Mouse (Mus musculus) right cerebral cortex, postnatal 10 days (tissue): ENCODE results near the gene Fam126a.

Experiments
- DNase-seq, 2 experiments: peaks; one replicate each; pipeline ENCODE4 v3.0.0; 2021; ENCODE audit warnings: low spot score in 2 of 2

Fam126a gene

DNA sequence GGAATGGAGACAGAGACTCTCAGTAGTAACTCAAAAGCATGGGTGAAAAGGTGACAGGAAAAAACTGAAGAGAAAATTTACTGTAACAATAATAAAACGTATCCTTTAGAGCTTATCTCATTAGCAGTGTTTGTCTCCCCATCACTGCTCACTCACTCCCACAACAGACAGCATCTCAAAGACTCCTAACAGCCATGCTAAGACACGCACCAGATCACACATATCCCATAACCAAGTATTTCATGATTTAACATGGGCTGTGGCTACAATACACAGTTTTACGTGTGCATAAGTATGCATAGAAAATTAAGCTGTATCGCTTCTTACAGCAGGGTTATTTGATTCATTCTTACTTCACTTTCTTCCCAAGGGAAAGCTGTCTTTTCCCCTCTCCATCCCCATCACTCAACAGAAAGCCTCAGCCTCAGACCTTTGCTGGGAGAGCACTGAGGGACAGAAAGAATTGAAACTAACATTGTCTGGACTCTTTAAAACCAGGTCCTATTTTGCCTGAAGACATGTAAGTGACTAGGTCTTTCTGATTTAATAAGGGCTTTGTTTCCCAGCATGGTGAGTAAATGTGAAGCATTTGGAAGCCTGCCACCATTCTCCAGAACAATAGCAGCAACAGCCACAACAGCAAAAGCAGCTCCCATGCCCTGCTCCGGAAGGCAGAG is 37.5 kb downstream of the Fam126a start:
- peak in 1 of 2 experiments; percentile 37 for DNase-seq

DNA sequence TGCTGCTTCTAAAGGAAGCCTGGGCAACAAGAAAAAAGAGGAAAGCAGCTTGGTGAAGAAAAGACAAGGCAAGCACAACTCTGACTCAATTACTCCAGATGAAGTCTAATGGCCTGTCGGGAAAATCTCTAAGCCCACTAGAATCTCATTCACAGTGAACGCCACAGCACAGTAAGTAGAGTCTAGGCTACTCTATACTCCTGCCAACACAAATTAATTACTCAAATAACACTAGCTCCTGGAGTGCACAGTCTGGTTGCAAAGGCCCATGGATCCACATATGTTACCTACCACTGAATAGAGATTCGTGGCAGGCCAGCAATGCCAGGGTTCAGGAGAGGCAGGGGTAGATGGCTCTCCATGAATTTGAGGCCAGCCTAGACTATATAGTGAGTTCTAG is 40.5 kb downstream of the Fam126a start:
- DNase-seq: no peak

DNA sequence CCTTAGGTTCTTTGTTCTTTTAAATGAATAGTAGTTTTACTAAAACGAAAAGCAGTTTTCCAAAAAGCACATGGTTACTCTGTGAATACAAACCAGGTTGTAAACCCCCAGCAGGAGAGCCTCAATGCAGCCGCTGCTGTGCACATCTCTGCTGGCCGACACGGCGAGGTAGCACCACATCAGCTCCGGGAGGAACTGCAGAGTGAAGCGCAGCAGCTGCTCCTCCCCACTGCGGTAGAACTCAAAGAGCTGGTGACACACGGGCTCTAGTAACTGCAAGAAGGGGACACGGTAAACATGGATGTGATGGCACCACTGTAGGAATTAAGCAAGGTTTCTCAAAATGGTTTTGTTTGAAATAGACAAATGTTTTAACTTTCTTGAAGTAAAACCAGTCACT is 42.7 kb downstream of the Fam126a start:
- no peak for DNase-seq

DNA sequence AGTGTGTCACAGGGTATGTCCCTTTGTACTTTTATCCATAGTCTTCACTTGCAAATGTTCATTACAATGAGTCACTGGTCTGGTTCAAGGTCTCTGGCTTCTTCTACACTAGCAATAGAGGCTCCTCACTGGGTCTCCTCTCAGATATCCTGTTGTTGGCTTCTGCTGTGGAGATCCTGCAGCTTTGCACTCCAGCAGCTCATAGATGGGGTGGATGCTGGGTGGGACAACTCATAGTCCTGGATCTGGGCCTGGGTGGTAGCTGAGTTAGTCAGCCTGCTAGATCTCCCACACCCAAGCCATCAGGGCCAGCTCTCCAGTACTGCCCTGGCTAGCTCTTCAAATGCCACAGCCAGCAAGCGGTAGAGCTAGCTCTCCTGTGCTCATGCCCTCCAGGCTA is 48.4 kb downstream of the Fam126a start:
- DNase-seq: no peak

DNA sequence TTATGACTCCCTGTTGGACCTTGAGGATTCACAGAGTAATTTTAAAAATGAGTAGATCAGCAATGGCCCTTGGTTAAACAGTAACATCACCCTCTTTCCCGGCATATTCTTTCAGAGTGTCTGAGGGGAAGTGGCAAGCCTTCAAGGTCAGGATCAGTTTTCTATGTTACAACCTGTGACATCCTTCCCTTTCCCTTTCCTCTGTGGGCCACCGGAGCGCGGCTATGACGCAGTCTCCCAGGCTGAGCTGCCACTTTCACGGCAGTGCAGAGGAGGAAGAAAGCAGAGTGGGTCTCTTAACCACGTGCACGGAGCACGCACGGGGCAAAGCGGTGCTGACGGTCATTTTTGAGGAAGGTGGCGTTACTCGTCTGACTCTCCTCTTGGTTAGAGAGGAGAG is 52.0 kb downstream of the Fam126a start:
- DNase-seq: no peak

DNA sequence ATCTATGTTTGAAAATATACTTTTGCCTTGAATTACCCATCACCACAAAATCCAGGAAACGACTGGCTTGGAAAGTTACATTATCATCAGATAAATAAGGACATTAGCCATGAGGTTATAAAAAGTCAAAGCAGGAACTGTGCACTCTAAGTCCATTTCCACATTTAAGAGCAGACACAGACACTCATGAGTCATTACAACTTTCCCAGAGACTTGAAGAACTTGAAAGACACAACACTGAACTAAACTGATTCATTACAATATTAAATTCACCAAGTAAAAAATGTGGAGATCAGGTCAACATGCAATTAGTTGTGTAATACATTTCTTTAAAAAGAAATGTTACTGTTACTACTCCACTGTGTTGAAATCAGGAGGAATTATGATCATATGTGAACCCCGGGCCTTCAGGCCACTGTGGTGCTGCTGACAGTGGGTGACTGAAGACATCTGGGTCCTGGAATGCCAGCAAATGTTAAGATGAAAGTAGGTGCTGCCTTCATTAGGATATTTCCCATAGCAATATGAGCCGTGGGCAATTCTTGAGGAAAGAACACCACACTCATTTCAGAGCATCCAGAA is 55.4 kb downstream of the Fam126a start:
- no peak for DNase-seq

DNA sequence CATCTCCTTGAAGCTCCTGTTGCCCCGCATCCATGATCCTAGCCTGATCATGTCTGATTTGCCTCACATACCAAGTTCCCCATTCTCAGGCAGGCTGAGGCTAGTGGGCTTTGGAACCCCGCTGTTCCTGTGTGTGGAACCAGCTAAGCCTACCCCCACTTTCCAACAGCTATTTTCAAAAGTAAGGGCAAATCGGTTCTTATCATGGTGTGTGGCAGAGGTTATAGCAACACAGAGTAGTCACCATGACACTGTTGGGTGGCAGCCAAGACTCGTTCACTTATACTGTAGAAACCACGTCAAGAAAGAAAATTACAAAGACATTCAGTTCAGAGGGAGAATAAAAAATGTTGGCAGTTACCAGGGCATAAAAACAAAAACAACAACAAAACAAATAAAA is 62.8 kb downstream of the Fam126a start:
- no peak for DNase-seq

DNA sequence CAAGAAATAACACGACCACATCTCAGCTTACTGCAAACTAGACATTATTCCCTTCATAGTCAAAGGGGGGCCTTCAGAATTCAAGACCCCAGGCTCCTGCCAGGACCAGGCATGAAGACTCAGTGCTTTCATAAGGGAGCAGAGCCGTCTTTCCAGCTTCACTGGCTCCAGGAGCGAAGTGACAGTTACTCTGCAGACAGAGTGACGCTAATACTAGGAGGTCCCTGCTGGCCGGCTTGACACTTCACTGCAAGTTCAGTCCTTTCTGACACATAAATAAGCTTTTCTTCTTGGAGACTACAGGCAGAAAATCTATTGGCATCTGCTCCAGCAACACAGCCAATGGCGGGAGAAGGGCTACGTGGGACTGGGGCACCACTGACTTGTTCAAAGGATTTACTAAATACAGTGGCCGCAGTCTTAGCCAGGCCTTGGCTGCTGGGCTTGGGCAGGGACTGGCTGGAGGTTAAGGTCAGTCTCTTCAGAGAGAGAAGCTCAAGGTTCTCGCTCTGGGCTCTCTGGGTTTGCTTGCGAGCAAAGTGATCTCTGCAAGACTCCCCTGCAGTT is 65.8 kb downstream of the Fam126a start:
- no peak for DNase-seq

DNA sequence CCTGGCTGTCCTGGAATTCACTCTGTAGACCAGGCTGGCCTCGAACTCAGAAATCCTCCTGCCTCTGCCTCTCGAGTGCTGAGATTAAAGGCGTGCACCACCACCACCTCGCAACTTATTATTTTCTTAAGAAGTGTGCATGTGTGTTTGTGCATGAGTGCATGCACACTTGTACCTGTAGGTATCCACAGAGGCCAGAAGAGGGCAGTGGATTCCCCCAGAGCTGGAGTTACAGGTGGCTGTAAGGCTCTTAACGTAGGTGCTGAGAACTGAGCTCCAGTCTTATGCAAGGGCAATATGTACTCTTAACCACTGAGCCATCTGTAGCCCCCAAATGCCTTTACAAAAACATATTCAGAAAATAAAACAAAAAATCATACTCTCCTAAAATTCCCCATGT is 77.4 kb downstream of the Fam126a start:
- DNase-seq: no peak

DNA sequence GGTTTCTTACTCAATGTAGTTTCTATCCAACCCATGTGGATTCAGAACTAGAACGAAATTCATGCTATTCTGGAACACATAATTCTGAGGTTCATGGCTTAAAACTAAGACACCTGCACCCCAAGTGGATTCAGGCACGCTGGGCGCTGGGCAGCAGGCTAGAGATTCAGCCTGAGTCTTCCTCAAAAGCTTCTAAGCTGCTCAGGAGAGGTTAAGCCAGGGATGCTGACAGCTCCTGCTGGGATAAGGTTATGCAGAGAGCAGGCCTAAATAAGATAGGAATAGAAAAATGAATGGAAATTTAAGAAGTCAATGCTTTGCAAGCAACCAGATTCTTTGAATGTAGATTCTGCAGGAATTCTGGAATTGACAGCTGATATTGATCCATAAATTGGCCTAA is 82.4 kb downstream of the Fam126a start:
- no peak for DNase-seq

DNA sequence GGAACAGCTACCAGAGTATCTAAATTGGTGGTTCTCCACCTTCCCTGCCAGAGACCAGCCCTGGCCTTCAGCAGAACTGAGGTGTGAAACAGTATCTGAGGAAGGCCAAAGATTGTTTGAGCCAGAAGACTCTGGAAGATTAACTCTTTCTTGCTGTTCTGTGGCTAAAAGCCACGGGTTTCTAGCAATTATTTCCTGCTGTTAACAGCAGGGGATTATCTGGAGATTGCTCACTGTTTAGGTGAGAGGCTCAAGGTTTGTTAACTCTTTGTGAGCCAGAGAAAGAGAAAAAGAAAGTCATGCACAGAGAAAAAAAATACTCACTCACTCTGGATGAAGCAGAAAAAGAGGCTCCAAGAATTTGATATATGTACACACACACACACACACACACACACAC is 85.4 kb downstream of the Fam126a start:
- DNase-seq: no peak

DNA sequence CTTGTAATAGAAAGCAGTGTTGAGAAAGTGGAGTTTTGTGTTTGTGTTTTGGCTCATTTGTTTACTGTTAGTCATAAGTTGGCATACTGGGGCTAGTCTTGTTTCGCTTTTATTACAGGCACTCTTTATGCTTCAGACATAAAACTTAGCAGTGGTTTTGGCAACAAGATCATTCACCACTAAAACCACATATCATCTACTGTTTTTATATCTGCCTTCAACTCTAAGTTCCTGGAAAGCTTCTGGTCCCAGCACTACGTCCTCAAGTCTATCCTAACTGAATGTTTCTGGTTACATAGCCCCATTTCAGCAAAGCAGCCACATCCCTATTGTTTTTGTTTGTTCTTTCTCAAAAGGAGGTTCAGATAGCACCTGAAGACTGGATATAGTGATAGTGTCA is 87.0 kb downstream of the Fam126a start:
- no peak for DNase-seq

DNA sequence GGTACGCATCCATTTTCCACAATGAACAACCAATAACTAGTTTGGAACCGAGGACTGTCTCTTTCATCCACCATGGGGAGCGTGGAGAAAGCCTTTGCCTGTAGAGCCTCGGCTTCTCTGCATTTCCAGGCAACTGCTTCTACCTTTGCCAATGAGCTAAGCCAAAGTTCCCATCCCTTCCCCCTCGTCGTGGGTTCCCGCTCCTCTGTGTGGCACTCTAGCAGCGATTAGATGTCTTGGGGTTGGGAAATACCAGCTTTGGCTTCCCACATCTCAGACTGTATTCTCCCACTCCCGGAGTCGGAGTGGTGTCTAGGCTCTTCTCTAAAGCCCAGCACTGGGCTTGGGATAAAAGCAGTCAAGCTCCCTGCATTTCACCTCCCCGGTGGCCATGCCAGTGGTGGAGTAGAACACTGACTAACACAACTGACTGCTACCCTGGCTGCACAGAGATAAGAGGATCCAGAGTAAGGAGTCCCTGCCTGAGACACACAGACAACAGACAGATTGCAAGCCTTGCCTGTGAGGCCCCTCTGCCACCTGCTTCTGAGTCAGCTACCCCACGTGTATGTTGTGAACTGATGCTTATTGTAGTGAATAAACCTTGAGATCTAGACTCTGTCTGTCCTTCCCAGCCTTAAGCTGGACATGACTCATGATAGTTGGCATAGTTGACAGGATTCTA is 106.9 kb downstream of the Fam126a start:
- DNase-seq: no peak

DNA sequence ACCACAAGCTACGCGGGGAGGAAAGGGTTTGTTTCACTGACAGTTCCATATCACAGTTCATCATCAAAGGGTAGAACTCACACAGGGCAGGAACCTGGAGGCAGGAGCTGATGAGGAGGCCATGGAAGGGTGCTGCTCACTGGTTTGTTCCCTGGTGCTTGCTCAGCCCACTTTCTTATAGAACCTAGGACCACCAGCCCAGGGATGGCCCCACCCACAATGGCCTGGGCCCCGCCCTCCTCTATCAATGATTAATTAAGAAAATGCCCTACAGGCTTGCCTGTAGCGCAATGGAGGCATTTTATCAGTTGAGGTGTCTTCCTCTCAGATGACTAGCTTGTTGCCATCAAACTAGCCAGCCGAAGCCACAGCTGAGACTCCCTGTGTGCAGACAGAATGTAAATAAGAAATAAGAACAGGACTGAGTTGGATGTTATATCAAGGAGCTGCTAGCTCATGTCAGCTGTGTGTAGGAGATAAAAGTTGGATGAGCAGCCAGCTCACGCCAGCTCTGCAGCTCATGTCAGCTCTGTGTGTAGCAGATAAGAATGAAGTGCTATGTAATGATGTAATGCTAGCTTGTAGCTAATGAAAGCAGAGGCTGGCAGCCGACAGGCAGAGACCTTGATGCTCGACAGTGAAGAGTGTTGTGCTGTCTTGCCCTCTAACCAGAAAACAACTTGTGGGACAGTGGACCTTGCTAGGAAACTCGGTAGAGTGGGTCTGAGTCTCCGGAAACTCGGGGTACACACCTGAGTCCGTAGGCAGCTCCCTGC is 107.8 kb downstream of the Fam126a start:
- DNase-seq: no peak

DNA sequence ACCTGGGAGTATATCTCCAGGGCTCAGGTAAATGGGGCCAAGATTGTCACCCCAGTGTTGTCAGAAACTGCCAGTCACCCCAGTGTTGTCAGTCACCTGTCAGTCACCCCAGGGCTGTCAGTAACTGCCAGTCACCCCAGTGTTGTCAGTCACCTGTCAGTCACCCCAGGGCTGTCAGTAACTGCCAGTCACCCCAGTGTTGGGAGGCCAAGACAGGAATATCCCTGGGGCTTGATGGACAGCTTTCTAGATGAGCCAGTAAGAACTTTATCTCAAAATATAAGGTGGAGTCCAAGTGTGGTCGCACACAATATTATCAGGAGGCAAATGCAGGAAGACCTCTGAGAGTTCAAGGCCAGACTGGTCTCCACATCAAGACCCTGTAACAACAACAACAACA is 109.2 kb downstream of the Fam126a start:
- no peak for DNase-seq

DNA sequence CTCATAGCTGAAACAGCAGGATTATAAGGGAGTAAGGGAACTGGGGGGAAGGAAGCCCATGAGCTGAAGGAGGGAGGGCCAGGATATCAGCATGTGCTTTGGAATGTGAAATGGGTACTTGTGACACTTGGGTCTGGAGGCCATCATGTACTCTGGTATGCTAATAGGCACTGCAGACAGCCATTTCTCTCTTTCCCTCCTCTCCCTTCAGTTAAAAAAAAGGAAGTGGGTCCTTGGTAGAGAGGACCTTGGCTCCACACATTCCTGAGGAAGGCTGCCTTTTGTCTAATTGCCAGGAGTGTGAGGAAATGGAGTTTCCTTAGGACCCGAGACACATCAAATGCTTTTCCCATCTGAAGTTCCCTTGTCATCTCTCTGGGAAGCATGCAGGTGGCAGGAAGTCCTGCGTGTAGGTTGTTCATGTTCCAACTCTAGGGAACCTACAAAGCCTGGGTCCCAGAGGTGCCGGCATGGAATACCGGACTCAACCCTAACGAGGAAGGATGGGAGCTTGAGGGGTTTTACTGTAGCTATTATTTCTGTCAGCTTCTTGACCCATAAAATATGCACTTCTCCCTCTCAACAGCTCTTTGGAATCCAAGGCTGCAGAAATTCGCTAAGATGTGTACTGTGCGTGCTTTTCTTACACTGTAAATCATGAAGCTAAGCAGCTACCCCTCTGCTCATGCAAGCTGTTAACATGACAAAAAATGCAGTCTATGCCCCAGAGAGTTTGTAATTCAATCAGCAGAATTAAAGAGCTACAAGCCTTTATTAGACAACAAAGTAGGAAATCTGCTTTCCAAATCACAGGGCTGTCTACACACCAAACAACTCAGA is 110.4 kb downstream of the Fam126a start:
- DNase-seq: no peak

DNA sequence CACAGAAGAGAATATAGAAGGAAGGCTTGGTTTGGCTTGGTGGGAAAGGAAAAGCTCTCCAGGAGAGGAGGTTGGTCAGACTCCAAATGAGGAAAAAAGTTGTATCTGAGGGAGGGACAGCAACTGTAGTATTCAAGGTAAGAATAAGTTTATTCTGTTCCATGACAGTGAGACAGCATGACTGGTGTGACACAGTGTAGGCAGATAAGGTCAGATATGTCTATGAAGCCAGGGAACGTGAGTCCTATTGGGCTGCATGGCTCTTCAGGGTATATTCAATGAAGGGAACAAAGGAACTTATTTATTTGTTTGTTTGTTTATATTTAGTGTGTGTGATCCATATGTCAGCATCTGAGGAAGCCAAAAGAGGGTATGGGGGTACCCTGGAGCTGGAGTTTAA is 113.2 kb downstream of the Fam126a start:
- no peak for DNase-seq

DNA sequence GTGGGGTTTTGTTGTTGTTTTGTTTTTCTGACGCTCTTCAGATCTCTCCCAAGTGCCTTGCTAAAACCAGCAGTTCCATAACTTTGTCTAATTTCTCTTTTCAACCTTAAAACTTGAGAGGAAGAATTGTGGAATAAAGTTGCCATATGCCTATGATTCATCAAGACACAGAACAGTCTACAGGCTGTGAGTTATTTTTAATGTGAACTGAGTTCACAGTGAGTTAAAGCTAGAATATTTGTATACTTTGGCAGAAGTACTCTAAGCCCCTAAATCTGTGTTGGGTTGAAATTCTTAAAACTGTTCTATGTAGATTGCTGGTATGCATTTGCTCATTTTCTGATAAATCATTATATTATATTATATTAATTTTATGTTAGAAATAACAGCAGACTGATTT is 118.9 kb downstream of the Fam126a start:
- no peak for DNase-seq

DNA sequence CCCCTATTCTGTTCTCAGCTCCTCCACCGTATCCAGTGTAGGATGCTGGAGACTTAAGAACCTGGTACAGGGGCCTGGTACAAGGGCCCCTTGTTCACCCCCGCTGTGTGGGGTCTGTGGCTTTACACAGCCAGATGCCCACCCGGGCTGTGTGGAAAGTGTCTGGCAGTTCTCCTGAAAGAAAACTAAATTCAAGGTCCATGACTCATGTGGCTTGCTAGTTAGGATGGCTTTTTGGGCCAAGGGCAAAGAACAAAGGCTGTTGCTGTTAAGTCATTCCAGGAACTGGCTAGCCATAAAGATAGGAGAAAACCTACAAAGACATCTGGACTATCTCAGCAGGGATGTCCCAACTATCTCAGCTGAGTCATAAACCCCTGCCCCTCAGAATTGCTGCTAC is 121.2 kb downstream of the Fam126a start:
- no peak for DNase-seq

DNA sequence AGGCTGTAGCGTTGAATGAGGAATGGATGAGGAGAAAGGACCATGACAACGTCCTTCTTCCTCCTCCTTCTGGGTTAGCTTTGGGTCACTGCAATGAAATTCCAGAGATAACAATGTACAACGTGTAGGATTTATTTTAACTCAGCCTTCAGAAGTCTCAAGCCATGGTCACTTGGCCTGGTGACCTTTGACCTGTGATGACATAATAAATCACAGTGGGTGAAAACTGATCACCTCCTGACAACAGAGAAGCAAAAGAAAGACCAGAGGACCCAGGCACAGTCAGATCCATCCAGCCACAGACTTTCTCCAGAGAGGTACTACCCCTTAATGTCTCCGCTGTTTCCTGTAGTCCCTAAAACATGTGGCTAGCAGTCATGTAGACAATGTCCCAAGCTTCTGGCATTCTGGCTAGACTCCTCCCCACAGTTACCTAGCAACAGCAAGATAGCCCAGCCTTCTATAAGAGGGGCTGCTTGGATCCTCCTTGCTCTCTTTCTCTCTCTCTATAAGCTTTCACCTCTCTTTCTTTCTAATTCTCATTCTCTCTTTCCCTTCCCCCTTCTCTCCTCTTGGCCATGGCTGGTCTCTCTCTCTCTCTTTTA is 121.9 kb downstream of the Fam126a start:
- DNase-seq: no peak

DNA sequence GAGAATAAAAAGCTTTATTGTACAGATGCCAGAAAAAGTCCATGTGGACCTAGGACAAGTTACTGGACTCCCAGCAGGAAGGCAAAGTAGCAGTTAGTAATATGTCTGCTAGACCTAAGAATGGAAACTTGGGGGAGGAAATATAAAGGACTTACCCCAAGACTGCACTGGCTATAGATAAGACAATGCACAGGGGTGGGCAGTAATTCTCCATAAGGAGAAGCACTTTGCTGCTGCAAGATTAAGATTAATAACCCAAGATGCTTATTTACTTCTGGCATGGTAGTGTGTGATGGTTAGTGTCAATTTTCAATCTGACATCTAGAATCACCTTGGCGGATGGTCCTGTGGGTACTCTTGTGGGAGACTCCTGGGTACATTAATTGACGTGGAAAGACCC is 128.3 kb downstream of the Fam126a start:
- DNase-seq: no peak
